Mouse (Mus musculus) midbrain, embryonic 12.5 days (tissue): Measurements from ENCODE around the gene Slfn9. TPM values are rescaled to one million over a fixed set of nuclear protein-coding genes. Genes with fewer than 3 reads are reported as not detected.
"Not testable (repeated sequence)": the region's sequence is repeated elsewhere in the genome, so short reads cannot be mapped to it uniquely, and the experiment has no call there.

Experiments used
- ATAC-seq: fragments of 200-750 bp; cut with Nextera tagmentation; 2 replicates; pipeline ENCODE4 v1.8.0; 2017; ENCODE audit warnings: low read depth, moderate TSS enrichment, moderate library complexity; ENCODE audit not compliant: low FRiP score
- H3K27ac ChIP-seq: fragments of 300-500 bp; sonication (generic); replicated peaks from 2 replicates; pipeline ENCODE4 v1.5.1; 2016; ENCODE audit warnings: mild to moderate bottlenecking
- H3K27me3 ChIP-seq: fragments of 300-500 bp; sonication (generic); 2 replicates; pipeline ENCODE4 v1.6.1; 2016; ENCODE audit warnings: mild to moderate bottlenecking
- H3K36me3 ChIP-seq: fragments of 300-500 bp; sonication (generic); 2 replicates; pipeline ENCODE4 v1.6.1; 2016
- H3K4me1 ChIP-seq: fragments of 300-500 bp; sonication (generic); 2 replicates; pipeline ENCODE4 v1.6.1; 2016
- H3K4me2 ChIP-seq: fragments of 300-500 bp; sonication (generic); replicated peaks from 2 replicates; pipeline ENCODE4 v1.6.1; 2016; ENCODE audit warnings: mild to moderate bottlenecking, moderate library complexity
- H3K4me3 ChIP-seq: fragments of 300-500 bp; sonication (generic); 2 replicates; pipeline ENCODE4 v1.5.1; 2016; ENCODE audit warnings: mild to moderate bottlenecking
- H3K9ac ChIP-seq: fragments of 300-500 bp; sonication (generic); replicated peaks from 2 replicates; pipeline ENCODE4 v1.6.1; 2016; ENCODE audit warnings: mild to moderate bottlenecking, moderate library complexity
- H3K9me3 ChIP-seq: fragments of 300-500 bp; sonication (generic); 2 replicates; pipeline ENCODE4 v1.6.1; 2016; ENCODE audit warnings: mild to moderate bottlenecking
- WGBS: fragments of 180-500 bp; shearing (Covaris S2); methylation state at CpG from one replicate; pipeline ENCODE4 v1.1.7; 2016; 5-methylcytosine and 5-hydroxymethylcytosine counted together
- polyA plus RNA-seq: library from polyadenylated mRNA; unstranded; fragments of >200 nt; fragmentation: Nextera tagmentation; extraction: Ambion mirVana; gene quantifications from 2 replicates; pipeline ENCODE4 v1.2.1, GENCODE M21; 2016

The Slfn9 gene
- polyA plus RNA-seq, 1 experiment from 2014 or later, result 10.6 TPM

DNA sequence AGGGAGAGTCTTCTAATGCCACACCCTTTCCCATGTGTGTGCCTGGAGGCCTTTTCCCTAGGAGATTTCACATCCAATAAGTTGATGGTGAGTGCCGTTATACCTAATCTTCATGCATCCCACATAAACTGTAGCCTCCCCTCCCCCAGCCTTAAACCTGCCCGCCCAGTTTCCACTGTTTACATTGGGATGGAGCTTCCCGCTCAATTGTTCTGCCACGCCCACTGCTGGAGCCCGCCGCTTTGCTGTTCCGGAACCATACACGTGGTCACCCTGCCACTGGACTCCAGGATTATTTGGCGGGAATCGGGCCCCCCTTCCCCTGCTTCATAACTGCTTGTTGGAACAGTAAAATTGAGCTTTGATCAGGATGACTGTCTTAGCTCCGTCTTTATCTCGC is 2.3 kb downstream of the Slfn9 start:
- Histone ChIP-seq H3K27ac (no peak overlapping the region), H3K4me3 (no peak overlapping the region), H3K4me2 (peak overlapping the region; percentile 55; the same call in 1 of the 2 replicates)

DNA sequence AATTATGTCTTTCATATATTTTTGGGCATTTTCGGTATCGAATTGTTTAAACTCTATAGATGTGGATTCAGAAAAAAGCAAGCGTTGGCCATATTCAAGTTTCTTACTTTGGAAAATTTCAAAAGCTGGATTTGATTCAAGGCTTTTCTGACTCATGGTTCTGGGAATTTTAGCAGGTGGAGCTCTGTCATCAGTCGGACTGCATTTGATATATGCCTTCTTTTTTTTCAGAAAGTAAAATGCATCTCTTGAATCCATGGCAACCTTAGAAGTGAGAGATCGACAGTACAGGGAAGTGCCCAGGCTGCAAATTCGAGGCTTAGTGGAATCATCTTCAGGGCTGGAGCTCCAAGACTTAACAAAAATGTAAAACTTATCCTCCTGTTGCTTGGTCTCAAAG is 4.0 kb downstream of the Slfn9 start:
- Histone ChIP-seq H3K9ac (no peak overlapping the region), H3K27me3 (peaks cover 18% of the 10 kb centered on the region), H3K4me3 (no peak overlapping the region), H3K9me3 (no peaks in the 10 kb centered on the region), H3K36me3 (0 out of 2 replicates have a peak, but pooled peaks cover 5% of the 10 kb centered on the region), H3K4me1 (peaks cover 18% of the 10 kb centered on the region), H3K4me2 (no peak overlapping the region), H3K27ac (no peak overlapping the region)
- WGBS, result 85% methylated on average over 6 of the region's 6 CpGs
- no peak for ATAC-seq

More for the DNA sequence above, 2.3 kb downstream of the Slfn9 start:
- Histone ChIP-seq H3K9me3 (no peaks in the 10 kb centered on the region), H3K4me1 (peaks cover 18% of the 10 kb centered on the region), H3K9ac (no peak overlapping the region), H3K27me3 (peaks cover 18% of the 10 kb centered on the region), H3K36me3 (0 out of 2 replicates have a peak, but pooled peaks cover 5% of the 10 kb centered on the region)
- WGBS, result 31% methylated on average over 12 of the region's 12 CpGs
- no peak for ATAC-seq

DNA sequence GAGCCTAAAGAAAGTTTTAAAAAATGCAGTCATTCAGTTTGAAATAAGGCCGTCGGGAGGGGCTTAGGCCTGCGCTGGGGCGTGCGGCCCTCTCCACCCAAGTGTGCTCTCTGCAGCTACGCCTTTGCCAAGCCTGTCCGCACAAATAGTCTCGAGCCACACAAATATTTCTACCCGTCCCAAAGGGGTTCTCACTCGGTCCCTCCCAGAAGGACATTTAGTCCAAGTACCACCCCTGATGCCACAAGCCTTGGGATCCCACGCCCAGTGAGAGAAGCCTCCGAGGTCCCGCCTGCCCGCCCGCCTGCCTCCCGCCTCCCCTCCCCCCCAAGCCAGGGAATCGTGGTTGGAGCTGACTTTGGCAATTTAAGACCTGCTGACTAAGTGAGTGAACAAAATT is 8.4 kb downstream of the Slfn9 start:
- H3K9ac ChIP-seq, result no peak overlapping the region

GRCm38 (mm10) chr11:82982409-82982808 is 9.2 kb downstream of the Slfn9 start:
- WGBS, result 91% methylated on average over 2 of the region's 2 CpGs
- not testable (repeated sequence) for H3K9ac ChIP-seq, H3K4me1 ChIP-seq, ATAC-seq, H3K27me3 ChIP-seq, H3K9me3 ChIP-seq, H3K36me3 ChIP-seq, H3K4me3 ChIP-seq, H3K4me2 ChIP-seq, H3K27ac ChIP-seq

More for the DNA sequence above, 8.4 kb downstream of the Slfn9 start:
- Histone ChIP-seq H3K36me3 (0 out of 2 replicates have a peak, but pooled peaks cover 5% of the 10 kb centered on the region), H3K4me2 (no peak overlapping the region), H3K4me1 (no peaks in the 10 kb centered on the region), H3K27me3 (no peaks in the 10 kb centered on the region), H3K4me3 (no peak overlapping the region), H3K9me3 (no peaks in the 10 kb centered on the region), H3K27ac (no peak overlapping the region)
- ATAC-seq, result no peak
- WGBS, result 82% methylated on average over 17 of the region's 17 CpGs

DNA sequence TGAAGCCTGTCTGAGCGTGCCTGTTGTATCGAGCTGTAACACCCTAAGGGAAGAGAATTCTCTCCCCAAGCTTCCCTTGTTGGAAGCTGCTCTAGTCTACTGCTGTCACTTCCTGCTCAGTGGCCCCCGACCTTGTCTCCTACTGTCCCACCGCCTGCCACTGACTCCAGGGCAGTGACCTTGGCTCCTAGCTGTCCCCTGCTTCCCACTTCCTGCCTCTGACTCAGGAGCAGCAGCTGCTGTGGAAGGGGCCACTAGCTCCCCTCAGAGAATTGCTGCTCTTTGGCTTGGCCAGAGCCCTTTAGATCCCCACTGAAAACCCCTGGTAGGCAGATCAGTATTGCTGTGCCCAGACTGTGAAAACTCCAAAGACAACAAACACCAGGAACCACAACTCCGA is 17.7 kb downstream of the Slfn9 start:
- 61% methylated on average over 5 of the region's 5 CpGs for WGBS
- no peak overlapping the region for H3K9ac ChIP-seq
- H3K4me2 ChIP-seq, result no peak overlapping the region
- no peaks in the 10 kb centered on the region for H3K9me3 ChIP-seq
- no peak overlapping the region for H3K27ac ChIP-seq
- no peaks in the 10 kb centered on the region for H3K36me3 ChIP-seq
- no peak for ATAC-seq
- no peak overlapping the region for H3K4me3 ChIP-seq
- H3K27me3 ChIP-seq, result peaks cover 8% of the 10 kb centered on the region; the same call in 1 of the 2 replicates
- peaks cover 6% of the 10 kb centered on the region; the same call in 1 of the 2 replicates for H3K4me1 ChIP-seq

- Histone ChIP-seq H3K4me3 (no peak overlapping the region), H3K9me3 (no peaks in the 10 kb centered on the region), H3K4me2 (peak overlapping the region; percentile 53), H3K36me3 (no peaks in the 10 kb centered on the region), H3K4me1 (peaks cover 6% of the 10 kb centered on the region; the same call in 1 of the 2 replicates), H3K27ac (no peak overlapping the region), H3K27me3 (peaks cover 8% of the 10 kb centered on the region; the same call in 1 of the 2 replicates), H3K9ac (0 out of 2 replicates have a peak overlapping the region, but pooled peaks have one; percentile 46)
- ATAC-seq, result no peak
- WGBS, result 75% methylated on average over 10 of the region's 11 CpGs
Measured at GRCm38 (mm10) chr11:82971590-82971974, 20.0 kb downstream of the Slfn9 start.

DNA sequence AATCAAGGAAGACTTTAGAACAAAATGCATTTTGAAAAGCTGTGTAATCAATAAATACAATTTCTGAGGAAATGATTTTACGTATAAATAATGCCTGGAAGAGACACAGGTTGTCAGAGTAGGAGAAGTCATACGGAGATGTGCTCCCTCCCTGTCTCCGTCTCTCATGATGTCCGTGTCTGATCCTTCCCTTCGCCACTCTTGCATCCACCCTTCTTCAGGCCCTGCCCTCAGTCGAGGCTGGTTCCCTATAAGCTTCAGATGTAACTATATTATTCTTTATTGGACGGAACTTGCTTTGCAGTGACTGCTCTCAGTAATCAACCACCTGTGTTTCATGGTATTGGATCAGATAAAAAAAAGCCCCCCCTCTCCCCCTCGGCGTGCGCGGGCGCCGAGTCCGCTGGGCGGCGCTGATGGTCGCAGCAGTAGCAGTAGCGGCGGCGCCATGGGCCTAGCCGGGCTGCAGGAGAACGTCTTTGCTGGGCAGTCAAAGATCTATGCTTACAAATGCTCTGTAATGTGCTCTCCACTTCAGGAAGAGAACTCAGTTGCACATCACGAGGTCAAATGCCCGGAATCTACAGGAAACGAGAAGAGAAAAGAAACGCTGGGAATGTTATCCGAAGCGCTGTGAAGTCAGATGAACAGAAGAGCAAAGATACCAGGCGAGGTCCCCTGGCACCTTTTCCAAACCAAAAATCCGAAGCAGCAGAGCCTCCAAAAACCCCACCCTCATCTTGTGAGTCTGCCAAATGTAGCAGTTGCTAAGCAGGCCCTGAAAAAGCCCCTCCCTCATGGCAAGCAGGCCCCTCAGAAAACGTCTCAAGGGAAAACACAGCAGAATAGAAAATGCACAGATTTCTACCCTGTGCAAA is 20.7 kb downstream of the Slfn9 start:
- Histone ChIP-seq H3K4me1 (peaks cover 6% of the 10 kb centered on the region; the same call in 1 of the 2 replicates), H3K27me3 (peaks cover 8% of the 10 kb centered on the region; the same call in 1 of the 2 replicates), H3K4me3 (peak overlapping the region; percentile 28), H3K9ac (peak overlapping the region; percentile 46), H3K4me2 (peak overlapping the region; percentile 53), H3K27ac (no peak overlapping the region), H3K36me3 (no peaks in the 10 kb centered on the region), H3K9me3 (no peaks in the 10 kb centered on the region)
- no peak for ATAC-seq
- WGBS, result 9% methylated on average over 31 of the region's 31 CpGs

DNA sequence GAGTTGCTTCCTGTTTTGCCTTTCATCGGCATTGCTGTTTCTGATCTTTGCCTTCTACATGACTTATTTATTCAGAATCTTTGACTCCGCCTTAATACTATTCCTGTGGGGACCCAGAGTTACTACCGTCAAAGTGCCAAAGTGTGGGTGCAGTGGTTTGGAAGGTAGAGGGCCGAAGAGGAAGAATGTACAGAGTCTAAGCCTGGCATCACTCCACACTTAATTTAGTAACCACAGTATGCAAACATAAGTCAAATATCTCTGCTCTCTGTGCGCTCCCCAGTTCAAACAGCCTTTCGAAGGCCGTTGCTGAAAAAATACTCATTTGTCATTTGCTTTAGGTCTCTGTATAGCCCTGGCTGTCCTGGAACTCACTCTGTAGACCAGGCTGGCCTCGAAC is 29.4 kb downstream of the Slfn9 start:
- H3K4me3 ChIP-seq, result no peak overlapping the region
- no peak overlapping the region for H3K27ac ChIP-seq
- no peak overlapping the region for H3K9ac ChIP-seq
- no peaks in the 10 kb centered on the region for H3K36me3 ChIP-seq
- WGBS, result 86% methylated on average over 8 of the region's 8 CpGs
- ATAC-seq, result no peak
- no peaks in the 10 kb centered on the region for H3K9me3 ChIP-seq
- no peak overlapping the region for H3K4me2 ChIP-seq
- peaks cover 5% of the 10 kb centered on the region; the same call in 1 of the 2 replicates for H3K27me3 ChIP-seq
- H3K4me1 ChIP-seq, result no peaks in the 10 kb centered on the region

GRCm38 (mm10) chr11:82961743-82962142 is 29.9 kb downstream of the Slfn9 start:
- no peak for ATAC-seq
- no peaks in the 10 kb centered on the region for H3K36me3 ChIP-seq
- no peaks in the 10 kb centered on the region for H3K4me1 ChIP-seq
- H3K27me3 ChIP-seq, result peaks cover 5% of the 10 kb centered on the region; the same call in 1 of the 2 replicates
- no peak overlapping the region for H3K4me3 ChIP-seq
- no peaks in the 10 kb centered on the region for H3K9me3 ChIP-seq
- H3K9ac ChIP-seq, result no peak overlapping the region
- H3K27ac ChIP-seq, result no peak overlapping the region
- H3K4me2 ChIP-seq, result no peak overlapping the region
- WGBS, result 78% methylated on average over 2 of the region's 2 CpGs

GRCm38 (mm10) chr11:82959613-82960012 is 32.0 kb downstream of the Slfn9 start:
- no peak overlapping the region for H3K4me2 ChIP-seq
- H3K36me3 ChIP-seq, result no peaks in the 10 kb centered on the region
- no peaks in the 10 kb centered on the region for H3K4me1 ChIP-seq
- ATAC-seq, result no peak
- H3K27me3 ChIP-seq, result peaks cover 5% of the 10 kb centered on the region; the same call in 1 of the 2 replicates
- no peaks in the 10 kb centered on the region for H3K9me3 ChIP-seq
- WGBS, result 16% methylated on average over 4 of the region's 4 CpGs
- no peak overlapping the region for H3K9ac ChIP-seq
- no peak overlapping the region for H3K27ac ChIP-seq
- H3K4me3 ChIP-seq, result no peak overlapping the region

DNA sequence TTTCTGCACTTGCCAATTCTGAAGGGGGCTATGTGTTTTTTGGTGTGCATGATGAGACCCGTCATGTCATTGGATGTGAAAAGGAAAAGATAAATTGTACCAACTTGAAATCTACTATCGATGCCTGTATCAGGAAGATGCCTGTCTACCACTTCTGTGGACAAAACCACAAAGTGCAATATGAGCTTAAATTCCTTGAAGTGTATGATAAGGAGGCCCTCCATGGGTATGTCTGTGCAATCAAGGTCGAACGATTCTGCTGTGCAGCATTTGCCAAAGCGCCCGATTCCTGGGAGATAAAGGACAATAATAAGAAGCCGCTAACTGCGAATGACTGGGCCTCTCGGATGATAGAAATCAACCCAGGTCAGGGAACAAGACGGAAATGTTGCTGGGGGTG is 34.7 kb downstream of the Slfn9 start:
- 81% methylated on average over 10 of the region's 10 CpGs for WGBS
- H3K36me3 ChIP-seq, result no peaks in the 10 kb centered on the region
- no peak overlapping the region for H3K4me2 ChIP-seq
- H3K27me3 ChIP-seq, result peaks cover 25% of the 10 kb centered on the region
- H3K9me3 ChIP-seq, result no peaks in the 10 kb centered on the region
- H3K9ac ChIP-seq, result no peak overlapping the region
- no peak overlapping the region for H3K4me3 ChIP-seq
- no peak overlapping the region for H3K27ac ChIP-seq
- no peak for ATAC-seq
- 0 out of 2 replicates have a peak, but pooled peaks cover 2% of the 10 kb centered on the region for H3K4me1 ChIP-seq

- 0 out of 2 replicates have a peak, but pooled peaks cover 6% of the 10 kb centered on the region for H3K4me1 ChIP-seq
- 81% methylated on average over 6 of the region's 6 CpGs for WGBS
- no peak overlapping the region for H3K4me3 ChIP-seq
- no peak overlapping the region for H3K4me2 ChIP-seq
- no peak overlapping the region for H3K9ac ChIP-seq
- H3K27ac ChIP-seq, result no peak overlapping the region
- no peak for ATAC-seq
- H3K9me3 ChIP-seq, result no peaks in the 10 kb centered on the region
- H3K27me3 ChIP-seq, result peaks cover 41% of the 10 kb centered on the region
- H3K36me3 ChIP-seq, result no peaks in the 10 kb centered on the region
Measured at GRCm38 (mm10) chr11:82954631-82955030, 37.0 kb downstream of the Slfn9 start.
